Mouse (Mus musculus) layer of hippocampus, adult 11-12 months (tissue): ENCODE data around the gene Phlda3.

ENCODE experiments used
- DNase-seq: peaks from one replicate; pipeline ENCODE4 v3.0.0; 2022; ENCODE audit warnings: low spot score

Phlda3 gene

DNA sequence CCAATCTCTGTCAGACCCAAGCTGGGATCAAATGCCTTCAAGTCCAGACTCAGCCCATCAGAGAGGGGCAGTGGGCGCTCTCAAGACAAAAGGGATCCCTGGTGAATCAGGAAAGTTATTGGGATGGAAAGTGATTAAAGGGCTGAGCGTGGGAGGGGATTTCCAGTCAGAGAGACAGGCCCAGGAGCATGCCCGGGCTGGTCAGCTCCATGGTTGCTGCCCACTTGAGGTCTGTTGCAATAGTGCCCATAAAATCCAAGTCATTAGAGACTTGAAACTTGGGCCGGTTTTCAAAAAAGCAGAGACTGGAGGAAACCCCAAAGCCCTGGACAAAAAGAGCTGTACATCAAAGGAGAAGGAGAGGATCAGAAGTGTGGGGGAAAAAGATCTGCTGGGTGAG, 6.2 kb upstream of the Phlda3 start:
- DNase-seq: no peak

DNA sequence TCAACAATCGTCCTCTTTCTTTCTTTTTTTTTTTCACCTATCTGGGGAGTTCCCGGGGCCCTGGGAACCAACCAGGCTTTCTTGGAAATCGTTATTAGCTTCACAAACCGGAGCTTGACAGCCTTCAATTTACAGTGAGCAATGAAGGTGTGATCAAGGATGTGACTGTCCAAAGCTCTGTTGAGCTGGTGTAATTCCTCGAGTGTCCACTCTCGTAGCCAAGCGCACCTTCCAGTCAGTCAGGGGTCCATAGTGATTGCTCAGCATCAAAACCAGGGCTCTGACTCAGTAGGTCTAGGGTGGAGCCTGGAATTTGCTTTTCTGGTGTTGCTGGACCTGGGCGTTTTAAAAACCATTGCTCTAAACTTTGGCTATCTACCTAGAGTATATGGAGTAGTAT, 5.7 kb upstream of the Phlda3 start:
- DNase-seq: no peak

DNA sequence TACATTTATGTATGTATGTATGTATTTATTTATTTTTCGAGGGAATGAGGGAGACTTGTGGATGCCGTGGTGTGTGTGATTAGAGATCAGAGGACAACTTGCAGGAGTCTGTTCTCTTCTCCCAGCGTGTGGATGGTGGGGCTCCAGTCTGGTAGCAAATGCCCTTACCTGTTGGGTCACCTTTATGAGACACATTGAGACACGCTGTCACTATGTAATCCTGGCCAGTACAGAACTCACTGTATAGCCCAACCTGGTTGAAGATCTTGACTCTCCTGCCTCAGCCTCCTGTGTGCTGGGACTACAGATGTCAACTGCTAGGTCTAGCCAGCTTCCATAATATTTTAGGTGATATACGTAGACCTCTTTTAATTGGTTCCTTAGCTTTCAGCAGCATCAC, 4.2 kb upstream of the Phlda3 start:
- no peak for DNase-seq

DNA sequence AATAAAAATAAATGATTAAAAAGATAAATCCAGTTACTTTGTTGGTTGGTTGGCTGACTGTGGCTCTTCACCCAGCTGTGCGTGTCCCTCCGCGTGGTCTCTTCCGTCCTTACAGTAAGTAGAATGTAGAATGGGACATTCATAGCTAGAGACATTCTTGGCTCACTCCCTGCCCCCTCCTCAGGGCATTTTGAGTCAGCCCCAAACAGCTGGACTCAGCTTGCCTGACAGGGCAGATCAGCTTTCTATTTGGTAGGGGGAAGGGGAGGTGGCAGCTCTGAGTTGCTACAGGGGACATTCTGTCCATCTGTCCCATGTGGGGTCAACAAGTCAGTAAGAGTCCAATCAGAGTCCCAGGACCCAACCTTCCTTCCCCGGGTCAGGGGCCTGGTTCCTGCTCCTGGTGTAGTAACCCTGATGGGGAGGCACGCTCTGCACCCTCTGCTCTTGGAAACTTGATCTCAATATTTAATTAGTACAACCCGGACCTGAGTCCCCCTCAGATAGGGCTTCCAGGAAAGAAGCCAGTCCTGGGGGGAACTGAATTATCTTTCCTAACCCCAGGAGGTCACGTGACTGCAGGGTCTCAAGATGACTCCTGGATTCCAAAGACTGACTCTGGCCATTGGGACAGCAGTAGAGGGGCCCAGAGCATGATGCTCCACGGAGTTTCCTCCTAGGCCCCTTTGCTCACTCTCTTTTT, 2.3 kb upstream of the Phlda3 start:
- no peak for DNase-seq

DNA sequence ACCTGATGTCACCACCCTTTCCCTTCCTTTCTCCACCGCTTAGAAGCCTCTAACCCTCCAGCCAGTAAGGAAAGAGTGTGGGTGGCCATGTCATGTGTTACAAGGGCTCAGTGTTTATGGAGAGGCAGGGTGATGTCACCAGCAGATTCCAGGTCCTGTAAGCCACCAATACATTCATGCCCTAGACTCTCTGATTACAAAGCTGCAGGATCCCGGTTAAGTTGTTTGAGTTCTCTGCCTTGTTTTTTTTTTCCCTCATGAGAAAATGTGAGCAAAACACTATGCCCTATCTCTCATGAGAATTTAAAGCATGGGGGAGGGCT, 1.8 kb upstream of the Phlda3 start:
- DNase-seq: no peak

DNA sequence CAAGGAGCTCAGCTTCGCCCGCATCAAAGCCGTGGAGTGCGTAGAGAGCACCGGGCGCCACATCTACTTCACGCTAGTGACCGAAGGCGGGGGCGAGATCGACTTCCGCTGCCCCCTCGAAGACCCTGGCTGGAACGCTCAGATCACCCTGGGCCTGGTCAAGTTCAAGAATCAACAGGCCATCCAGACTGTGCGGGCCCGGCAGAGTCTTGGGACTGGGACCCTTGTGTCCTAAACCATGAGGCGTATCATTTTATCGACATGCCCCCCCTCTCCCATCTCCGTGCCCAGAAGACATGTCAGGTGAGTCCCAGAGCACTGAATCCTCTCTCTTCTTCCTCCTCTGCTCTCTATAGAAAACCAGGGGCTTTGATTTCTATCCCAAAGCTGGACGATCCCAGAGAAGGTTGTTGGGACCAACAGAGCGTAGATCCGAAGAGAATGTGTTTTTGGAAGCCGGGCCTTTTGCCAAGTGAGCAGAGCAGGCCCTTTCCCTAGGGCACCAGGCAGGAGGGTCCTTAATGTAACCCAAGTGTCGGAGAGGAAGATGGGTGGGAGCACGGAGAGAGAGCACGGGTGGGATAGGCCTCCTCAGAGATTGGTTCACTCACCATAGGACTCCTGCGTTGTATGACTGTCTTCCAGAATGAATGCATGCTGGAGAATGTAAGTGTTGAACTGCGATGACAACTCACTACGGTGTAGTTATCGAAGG, 830 bp downstream of the Phlda3 start:
- no peak for DNase-seq

DNA sequence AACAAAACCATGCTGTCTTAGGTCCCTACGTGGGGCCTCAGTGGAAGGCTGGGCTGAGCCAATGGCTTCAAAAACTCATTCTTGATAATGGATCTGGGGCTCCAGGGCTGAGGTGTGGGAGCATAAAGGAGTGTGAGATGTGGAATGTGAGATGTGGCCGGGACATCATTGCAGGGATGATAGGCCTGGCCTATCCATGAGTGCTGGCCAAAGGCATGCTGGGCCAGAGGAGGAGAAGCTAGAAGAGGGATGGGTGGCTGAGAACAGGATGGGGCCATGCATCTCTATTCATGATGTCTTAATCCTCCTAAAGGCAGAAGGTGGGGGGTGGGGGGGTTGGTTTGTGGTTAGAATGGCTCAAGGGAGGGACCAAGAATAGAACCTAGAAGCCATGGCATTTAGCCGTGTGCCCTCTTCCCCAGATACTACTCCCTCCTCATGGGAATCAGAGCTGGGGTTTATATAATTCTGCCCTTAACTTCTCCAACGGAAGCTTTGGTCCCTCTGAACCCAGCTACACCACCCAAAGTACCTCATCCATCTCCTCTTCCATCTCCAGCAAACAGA, 1.5 kb downstream of the Phlda3 start:
- no peak for DNase-seq

DNA sequence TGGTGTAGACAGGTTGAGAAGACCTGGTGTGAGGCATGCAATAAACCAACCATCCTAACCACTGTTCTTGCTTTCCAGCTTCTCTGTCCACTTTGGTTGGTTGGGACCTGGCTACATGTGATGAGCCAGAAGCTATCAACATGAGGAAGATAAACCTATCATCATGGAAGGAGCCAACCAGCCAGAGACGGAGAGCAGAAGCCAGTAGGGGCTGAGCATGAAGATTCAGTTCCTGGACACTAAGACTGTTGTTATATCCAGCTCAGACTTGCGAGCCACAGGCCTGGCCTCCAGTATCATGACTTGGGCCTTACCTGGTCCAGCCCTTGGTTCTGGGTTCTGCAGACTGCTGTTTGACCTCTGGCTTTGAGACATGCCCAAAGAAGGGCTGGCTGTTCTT, 2.5 kb downstream of the Phlda3 start:
- no peak for DNase-seq

DNA sequence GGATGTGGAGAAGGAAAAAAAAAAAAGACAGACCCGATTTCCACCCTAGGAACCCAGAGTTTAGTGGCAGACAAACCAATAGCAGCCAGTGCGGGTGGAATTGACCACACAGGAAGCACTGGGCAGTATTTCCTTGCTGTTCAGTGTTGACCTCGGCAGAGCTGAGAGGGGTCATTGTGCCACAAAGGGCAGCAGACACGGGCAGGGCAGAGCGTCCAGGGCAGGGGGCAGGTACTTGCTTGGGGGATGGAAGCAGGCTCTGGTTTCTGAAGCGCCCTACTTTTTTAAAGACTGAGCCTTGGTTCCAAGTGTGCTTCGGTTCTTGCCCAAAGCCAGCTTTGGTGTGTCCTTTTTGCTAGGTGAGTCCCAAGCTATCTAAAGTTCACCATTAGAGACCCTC, 4.3 kb downstream of the Phlda3 start:
- DNase-seq: no peak

DNA sequence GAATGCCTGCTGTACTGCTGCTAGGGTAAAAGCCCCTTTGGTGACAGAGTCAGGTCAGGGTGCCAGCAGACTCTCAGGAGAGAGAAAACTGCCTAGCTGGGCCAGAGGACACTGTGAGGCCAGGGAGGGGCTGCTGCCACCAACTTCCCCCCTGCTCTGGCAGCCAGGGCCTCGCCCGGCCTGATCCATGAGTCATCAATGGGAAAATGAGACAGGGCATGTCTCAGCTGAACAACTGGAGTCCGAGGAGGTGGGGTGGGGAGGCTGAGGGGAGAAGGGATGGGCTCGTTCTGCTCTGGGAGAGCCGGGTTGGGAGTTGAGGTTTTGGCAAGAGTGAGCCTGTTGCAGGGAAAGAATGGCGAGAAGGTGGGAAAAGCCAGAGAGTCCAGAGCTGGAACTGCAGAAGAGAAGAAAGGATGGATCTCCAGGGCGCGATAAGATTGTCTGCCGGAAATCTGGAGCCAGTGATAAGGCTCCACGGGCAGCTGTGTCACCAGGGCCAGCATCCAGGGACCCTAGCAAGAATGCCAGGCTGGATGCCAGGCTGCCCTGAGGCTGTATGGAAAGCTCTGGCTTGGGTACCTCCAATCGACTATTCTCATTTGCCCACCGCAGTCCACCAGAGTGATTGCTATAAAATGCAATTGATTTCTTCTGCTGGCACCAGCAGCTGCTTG, 5.1 kb downstream of the Phlda3 start:
- no peak for DNase-seq

DNA sequence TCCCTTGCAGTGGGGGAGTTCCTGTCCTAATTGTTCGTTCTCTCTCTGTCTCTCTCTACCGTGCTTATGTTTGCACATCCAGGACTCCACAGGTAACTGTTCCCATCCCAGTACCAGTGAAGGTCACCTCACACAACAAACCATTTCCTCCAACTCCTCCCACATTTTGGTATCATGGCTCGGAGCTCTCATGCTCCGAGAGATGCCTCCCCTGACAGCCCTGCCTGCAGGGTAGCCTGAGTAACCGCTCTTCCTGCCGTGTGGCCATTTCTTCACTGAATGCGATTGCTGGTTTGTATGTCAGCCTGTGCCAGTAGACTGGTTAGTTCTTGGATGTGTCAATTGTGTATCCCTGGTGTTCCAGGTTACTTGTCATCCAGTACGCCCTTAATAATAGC, 5.7 kb downstream of the Phlda3 start:
- DNase-seq: no peak

DNA sequence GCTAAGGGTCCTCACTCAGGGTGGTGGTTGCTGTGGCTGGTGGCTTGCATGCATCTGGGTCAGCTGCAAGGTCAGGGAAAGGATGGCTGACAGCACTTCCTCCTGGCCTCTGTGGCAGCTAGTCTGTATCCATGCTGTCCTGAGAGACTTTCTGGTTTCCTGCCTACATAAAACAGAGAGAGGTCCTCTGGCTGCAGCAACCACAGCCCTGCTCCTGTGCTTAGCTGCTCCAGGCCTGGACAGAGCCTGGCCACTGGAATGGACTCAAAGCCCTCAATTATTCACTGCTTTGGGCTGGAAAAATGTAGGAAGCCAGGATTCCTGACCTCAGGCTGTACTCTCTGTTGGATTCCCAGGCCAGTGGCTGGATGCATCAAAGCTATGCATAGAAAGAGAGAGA, 10.7 kb downstream of the Phlda3 start:
- no peak for DNase-seq

DNA sequence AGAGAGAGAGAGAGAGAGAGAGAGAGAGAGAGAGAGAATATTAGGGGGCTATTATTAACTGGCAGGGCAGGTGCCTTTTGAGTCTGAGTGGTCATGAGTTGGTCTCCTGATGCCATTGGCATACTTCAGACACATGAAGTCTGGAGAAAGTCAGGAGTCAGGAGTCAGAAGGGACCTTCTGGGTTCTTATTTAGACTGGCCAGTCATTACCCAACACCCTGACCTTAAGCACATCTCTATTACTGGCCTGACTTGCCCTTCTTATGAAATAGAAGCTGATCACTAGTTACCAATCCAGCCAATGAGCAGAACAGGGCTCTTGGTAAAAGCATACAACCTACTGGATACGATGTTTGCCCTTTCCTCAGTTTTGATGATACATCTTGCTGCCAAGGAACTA, 11.1 kb downstream of the Phlda3 start:
- no peak for DNase-seq

DNA sequence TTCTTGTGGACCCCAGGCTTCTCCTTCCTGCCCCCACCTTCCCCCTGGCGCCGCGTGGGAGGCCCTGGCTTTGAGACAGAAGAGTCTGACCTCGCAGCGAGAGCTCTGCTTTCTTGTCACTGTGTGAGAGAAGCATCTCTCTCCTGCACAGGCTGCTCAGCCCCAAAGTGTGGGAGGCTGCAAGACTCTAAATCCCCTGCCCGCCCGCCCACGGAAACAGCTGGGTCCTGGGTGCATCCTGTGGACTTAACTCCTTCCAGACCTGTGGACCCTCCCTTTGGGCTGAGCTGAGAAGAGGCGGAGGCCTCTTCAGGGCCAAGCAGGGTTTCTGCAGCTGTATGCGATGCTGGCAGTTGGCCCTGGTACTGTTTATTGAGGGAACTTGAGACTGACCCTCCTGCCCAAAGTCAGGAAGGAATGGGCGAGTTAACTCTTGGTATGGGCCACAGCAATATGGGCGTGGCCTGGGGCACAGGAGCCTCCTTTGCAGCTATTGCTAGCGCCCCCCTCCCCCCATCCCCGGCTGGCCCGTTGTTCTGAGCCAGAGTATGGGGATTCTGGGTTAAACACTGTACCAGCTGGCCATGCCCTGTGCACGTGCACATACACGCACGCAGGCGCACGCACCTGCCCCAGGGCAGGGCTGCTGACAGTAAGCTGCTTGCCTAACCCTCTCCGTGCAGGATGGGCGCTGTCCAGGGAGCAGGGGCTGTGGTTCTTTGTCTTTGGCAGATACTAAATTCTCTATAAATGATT, 13.0 kb downstream of the Phlda3 start, which contains the start of gene Tnni1:
Gene Tnni1 (plus strand): TSS at position 655 of the 756 bp plus-strand sequence.
- no peak for DNase-seq

DNA sequence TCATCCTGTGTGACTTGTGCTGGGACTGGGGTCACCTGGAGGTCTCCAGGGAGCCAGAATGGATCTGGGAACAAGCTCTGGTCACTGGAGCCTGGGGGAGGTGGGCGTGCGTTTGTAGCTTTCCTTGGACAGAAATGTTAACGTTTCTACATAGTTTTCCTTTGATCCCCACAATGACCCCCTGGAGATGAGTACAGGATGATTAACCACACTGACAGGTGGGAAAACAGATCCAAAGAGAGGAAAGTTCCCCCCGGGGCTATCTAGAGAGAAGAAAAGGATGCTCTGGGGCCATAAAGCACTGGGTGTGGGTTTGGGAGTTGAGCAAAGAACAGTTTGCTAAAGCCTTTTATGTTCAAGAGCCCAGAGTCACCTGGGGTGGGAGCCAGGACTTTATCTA, 14.7 kb downstream of the Phlda3 start:
- DNase-seq: no peak

DNA sequence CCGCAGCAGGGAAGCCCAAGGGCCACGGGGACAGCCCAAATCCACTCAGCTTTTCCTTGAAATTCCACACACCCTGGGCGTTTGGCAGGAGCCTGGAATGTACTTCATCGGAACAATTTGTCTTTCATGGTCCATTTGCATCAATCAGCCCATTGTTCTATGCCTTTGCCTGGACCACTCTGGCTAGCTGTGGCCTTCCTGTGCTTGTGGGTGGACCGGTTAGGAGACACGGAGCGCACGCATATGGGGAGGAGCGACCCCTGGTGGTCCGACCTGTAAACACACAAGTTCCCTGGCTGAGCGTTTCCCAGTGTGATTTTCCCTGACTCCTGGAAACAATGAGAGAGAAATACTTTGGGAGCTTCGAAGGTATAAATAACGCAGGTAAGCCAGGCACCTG, 15.3 kb downstream of the Phlda3 start:
- peak; percentile 82 for DNase-seq

DNA sequence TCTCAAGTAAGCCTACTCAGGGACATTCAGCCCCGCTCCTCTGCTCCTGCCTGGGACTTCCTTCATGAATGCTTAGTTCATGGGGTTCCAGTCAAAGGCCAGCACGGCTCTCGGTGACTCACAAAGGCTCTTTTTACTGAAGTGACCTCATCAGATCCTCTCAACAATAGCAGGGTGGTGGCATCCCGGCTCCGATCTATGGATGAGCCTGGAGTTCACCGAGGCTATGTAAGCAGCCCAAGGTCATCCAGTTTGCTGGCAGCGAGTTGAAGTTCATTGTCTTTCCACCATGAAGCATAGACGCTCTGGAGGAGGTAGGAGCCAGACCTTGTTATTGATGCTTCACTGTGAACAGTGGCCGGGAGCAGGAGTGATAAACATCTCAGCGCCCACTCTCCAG, 16.9 kb downstream of the Phlda3 start:
- DNase-seq: peak; percentile 50

DNA sequence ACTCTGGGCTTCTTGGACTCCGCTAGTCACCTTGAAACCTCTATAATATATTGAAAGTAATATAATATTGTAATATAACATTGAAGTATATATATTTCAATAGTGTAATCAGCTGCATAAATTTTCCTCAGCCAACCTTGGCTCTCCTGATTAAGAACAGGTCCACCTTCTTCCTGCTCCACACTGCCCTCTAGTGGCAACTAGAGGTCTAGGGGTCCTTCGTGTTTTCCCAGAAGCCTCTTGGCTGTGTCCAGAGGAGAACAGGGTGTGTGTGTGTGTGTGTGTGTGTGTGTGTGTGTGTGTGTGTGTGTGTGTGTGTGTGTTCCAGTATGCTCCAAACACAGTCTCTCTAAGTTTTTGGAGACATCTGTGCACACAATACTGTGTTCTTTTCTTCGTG, 21.9 kb downstream of the Phlda3 start:
- peak; percentile 70 for DNase-seq

DNA sequence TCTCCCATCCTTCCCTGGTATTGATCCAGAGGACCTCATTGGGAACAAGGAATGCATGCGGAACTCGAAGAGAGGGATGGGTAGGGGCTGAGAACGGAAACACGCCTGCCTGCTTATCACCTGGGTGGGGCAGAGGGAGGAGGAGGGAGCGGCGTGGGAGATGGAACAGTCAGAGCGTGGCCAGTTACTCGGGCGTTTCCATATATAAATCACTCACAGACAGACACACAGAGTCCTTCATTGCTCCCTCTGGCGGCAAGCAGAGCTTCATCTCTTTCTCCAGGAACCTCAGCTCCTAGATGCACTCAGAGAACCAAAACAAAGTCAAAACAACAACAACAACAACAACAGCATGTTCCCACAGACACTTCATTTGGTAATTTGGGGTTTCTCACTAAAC, 22.8 kb downstream of the Phlda3 start:
- DNase-seq: no peak

DNA sequence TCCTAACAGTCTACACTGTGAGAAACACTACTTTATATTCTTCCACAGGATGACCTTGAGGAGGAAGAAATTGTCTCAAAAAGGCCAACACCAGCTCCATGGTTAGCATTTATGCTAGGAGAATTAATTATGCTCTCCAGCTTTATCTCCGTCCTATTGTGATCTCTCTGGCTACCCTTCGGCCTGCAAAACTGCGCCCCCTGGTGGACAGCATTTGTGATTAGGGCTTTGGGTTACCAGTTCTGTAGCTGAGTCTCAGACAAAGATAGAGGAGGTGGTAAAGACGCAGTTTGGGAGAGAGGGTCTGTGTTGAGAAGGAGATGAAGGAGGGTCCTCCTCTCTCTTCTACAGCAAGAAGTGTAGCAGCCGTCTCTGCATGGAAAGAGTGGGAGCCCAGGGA, 23.9 kb downstream of the Phlda3 start:
- DNase-seq: peak; percentile 65

DNA sequence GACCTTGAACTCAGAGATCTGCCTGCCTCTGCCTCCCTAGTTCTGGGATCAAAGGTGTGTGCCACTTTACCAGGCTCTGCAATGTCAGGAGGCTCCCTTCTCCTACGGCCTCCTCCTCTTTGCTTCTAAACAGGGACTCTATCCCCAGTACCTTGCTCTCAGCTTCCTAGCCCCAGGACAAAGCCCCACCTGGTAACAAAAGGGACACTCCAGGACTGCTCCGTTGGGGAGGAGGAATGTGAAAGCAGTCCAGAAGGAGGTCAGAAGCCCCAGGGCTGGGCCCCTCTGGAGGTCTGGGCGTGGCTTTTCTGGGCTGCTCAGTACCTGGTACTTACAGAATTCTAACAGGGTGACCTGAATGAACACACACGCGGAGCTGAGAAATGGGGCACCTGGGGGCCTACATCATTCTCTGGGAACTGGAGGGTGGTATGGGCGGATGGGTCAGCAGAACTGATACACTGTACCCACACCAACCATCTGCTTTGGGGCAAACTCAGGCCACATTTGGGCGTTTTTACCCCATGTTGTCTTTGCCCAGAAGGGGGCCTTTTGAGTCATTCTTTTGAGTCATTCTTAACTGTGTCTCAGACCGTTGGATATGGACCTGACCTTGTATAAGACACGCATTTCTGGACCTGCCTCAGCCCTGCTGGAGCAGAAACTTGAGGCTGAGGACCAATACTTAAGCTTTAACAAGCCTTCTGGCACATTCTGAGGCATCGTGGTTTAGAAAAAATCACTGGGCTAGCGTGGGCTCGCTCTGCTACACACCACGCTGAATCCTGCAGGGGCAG, 26.4 kb downstream of the Phlda3 start:
- no peak for DNase-seq
